Mouse (Mus musculus): ENCODE results near the gene Thsd4.

The Thsd4 gene

GRCm38 (mm10) chr9:60516379-60516778 is 5.5 kb downstream of the Thsd4 start:
- no peak for DNase-seq

GRCm38 (mm10) chr9:60513329-60513788 is 8.5 kb downstream of the Thsd4 start:
- no peak for DNase-seq

- no peak for DNase-seq
Observed at GRCm38 (mm10) chr9:60510876-60511275, 11.0 kb downstream of the Thsd4 start.

GRCm38 (mm10) chr9:60506136-60506535 is 15.7 kb downstream of the Thsd4 start:
- DNase-seq = no peak

- no peak for DNase-seq
Observed at GRCm38 (mm10) chr9:60504378-60505285, 17.2 kb downstream of the Thsd4 start.

- DNase-seq = no peak
Observed at GRCm38 (mm10) chr9:60502220-60502619, 19.6 kb downstream of the Thsd4 start.

GRCm38 (mm10) chr9:60501504-60502179 is 20.2 kb downstream of the Thsd4 start:
- no peak for DNase-seq

- no peak for DNase-seq
Observed at GRCm38 (mm10) chr9:60492275-60492974, 29.4 kb downstream of the Thsd4 start.

- DNase-seq = no peak
Observed at GRCm38 (mm10) chr9:60491489-60492100, 30.3 kb downstream of the Thsd4 start.

GRCm38 (mm10) chr9:60491079-60491478 is 30.8 kb downstream of the Thsd4 start:
- DNase-seq = no peak

- DNase-seq = no peak
Observed at GRCm38 (mm10) chr9:60488816-60489215, 33.0 kb downstream of the Thsd4 start.

GRCm38 (mm10) chr9:60482165-60482564 is 39.7 kb downstream of the Thsd4 start:
- DNase-seq = no peak

- DNase-seq = no peak
Observed at GRCm38 (mm10) chr9:60480052-60480451, 41.8 kb downstream of the Thsd4 start.

GRCm38 (mm10) chr9:60478806-60479205 is 43.0 kb downstream of the Thsd4 start:
- DNase-seq = no peak

- no peak for DNase-seq
Observed at GRCm38 (mm10) chr9:60477991-60478750, 43.7 kb downstream of the Thsd4 start.

GRCm38 (mm10) chr9:60460010-60460982 is 61.5 kb downstream of the Thsd4 start:
- no peak for DNase-seq

- no peak for DNase-seq
Observed at GRCm38 (mm10) chr9:60458468-60458962, 63.3 kb downstream of the Thsd4 start.

GRCm38 (mm10) chr9:60457359-60458210 is 64.3 kb downstream of the Thsd4 start:
- no peak for DNase-seq

- DNase-seq = no peak
Observed at GRCm38 (mm10) chr9:60456651-60457050, 65.2 kb downstream of the Thsd4 start.
